Mouse (Mus musculus): ENCODE results near the gene Vsnl1.

- TF ChIP-seq CTCF (IDR thresholded peaks at IDR 0.05; ENCODE audit: extremely low read depth, insufficient read depth, insufficient read length, insufficient replicate concordance) (no peak), POLR2A (IDR thresholded peaks at IDR 0.05; ENCODE audit: low read depth, low read length) (no peak)
Measured at GRCm38 (mm10) chr12:11367099-11367765, 69.2 kb downstream of the Vsnl1 start.

Data from spleen, adult 2 months (tissue).